In the genomic region with DNA sequence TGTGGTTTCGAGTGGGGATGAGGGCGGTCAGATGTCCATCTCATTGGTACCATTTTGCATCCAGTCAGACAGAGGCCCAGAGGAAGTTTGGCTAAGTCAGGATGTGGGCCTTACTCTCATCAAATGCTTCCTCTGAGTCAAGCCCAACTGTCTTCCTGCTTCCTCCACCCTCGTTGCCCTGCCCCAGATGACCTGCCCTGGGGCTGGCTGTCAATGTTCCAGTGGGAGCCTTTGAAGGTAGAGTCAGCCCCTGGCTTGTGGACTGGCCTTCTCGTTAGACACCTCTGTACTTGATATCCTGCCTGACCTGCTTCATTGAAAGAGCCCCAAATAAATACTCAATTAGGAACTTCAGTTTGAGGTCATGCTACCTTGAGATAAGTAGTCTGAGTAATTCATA, we compare ENCODE assay signal across 25 mouse cellular contexts.
"Had no signal": no experiment of that assay in that cellular context is flagged by ENCODE, and none has a peak within 500 bp of the region (broad histone marks: within the 10 kb centered on the region; RNA-seq: fewer than 3 reads in every experiment).

No protein-coding gene starts in this region.

- H3K4me2 ChIP-seq: embryonic facial prominence, embryonic 12.5 days; embryonic facial prominence, embryonic 13.5 days; embryonic facial prominence, embryonic 15.5 days; forebrain, embryonic 12.5 days; forebrain, embryonic 13.5 days; forebrain, embryonic 15.5 days; heart, embryonic 11.5 days had no signal

- H3K4me3 ChIP-seq: embryonic facial prominence, embryonic 12.5 days; embryonic facial prominence, embryonic 13.5 days; embryonic facial prominence, embryonic 15.5 days; erythroblast, embryonic 14.5 days; forebrain, embryonic 12.5 days; forebrain, embryonic 13.5 days; forebrain, embryonic 15.5 days; gastrocnemius, adult 2 months; heart, adult 2 months had no signal

- H3K36me3 ChIP-seq: embryonic facial prominence, embryonic 12.5 days; embryonic facial prominence, embryonic 13.5 days; embryonic facial prominence, embryonic 15.5 days; forebrain, embryonic 12.5 days; forebrain, embryonic 15.5 days had no signal

- H3K9ac ChIP-seq: embryonic facial prominence, embryonic 12.5 days; embryonic facial prominence, embryonic 13.5 days; embryonic facial prominence, embryonic 15.5 days; forebrain, embryonic 12.5 days; forebrain, embryonic 13.5 days; forebrain, embryonic 15.5 days; forebrain, postnatal 0 days had no signal

- H3K27ac ChIP-seq: embryonic facial prominence, embryonic 12.5 days; embryonic facial prominence, embryonic 13.5 days; embryonic facial prominence, embryonic 15.5 days; forebrain, embryonic 13.5 days; forebrain, embryonic 15.5 days; gastrocnemius, adult 2 months; heart, adult 2 months had no signal

- H3K4me1 ChIP-seq: forebrain, embryonic 12.5 days had no signal

- H3K9me3 ChIP-seq: embryonic facial prominence, embryonic 12.5 days; embryonic facial prominence, embryonic 13.5 days; embryonic facial prominence, embryonic 15.5 days; forebrain, embryonic 12.5 days; forebrain, embryonic 13.5 days; forebrain, embryonic 15.5 days had no signal

- DNase-seq: cerebellum, adult 18-20 months; cerebellum, adult 2 months; cerebellum, adult 8-10 months; cerebellum, adult 9-10 months; cerebellum, adult 9-11 months; cerebellum, postnatal 10 days; cerebellum, postnatal 14 days; cerebellum, postnatal 25 days; cerebellum, postnatal 36 days; embryo, embryonic 11 days; gastrocnemius, adult 2 months; gastrocnemius, postnatal 10 days; gastrocnemius, postnatal 14 days; gastrocnemius, postnatal 25 days; gastrocnemius, postnatal 36 days; heart, adult 2 months had no signal

- ATAC-seq: forebrain, embryonic 15.5 days; forebrain, postnatal 0 days had no signal

- H3K27me3 ChIP-seq: embryonic facial prominence, embryonic 12.5 days; embryonic facial prominence, embryonic 13.5 days; embryonic facial prominence, embryonic 15.5 days; forebrain, embryonic 12.5 days; forebrain, embryonic 13.5 days; forebrain, embryonic 15.5 days had no signal
